8 mouse cellular contexts compared by ENCODE assay signal in genomic region chr11:34314534-34315379, GRCm38 (mm10). TPM values are rescaled to one million over a fixed set of nuclear protein-coding genes. Genes with fewer than 3 reads are reported as not detected.
A peak's percentile ranks its signal among the peaks of the same experiment; 100 is the strongest.
DNase-seq lines count a peak whose midpoint lies in the region; ATAC-seq and TF ChIP-seq lines count a peak whose summit lies in the region.

TSS of gene Fam196b (plus strand) at chr11:34314822.

- ATAC-seq in lung, embryonic 14.5 days (ENCODE audit: insufficient read depth): no peak; the same call in 1 of the 2 replicates
- ATAC-seq in frontal cortex, adult (ENCODE audit: low TSS enrichment): peak; percentile 86
- 0 out of 2 replicates have a peak, but pooled peaks have one; percentile 59 for ATAC-seq in kidney, embryonic 15.5 days (replicated peaks; ENCODE audit: low FRiP score)
- ATAC-seq in inflammation-experienced regulatory T-cells, adult 6 months: no peak

- peak; percentile 80 for DNase-seq in lung, embryonic 14.5 days
- no peak for DNase-seq in lung, adult 2 months
- DNase-seq in cerebellum, adult 18-20 months: peak; percentile 17 to 29
- peak; percentile 36 for DNase-seq in lung, postnatal 10 days
- DNase-seq in splenic B cell, adult 2 months (ENCODE audit: low read depth, low spot score): peak; percentile 41

- peak within 1 kb of the TSS; percentile 19; the same call in 1 of the 2 replicates for H3K4me3 ChIP-seq in lung, embryonic 14.5 days (ENCODE audit: low read depth, low read length)
- H3K4me3 ChIP-seq in lung, adult 2 months (replicated peaks; ENCODE audit: extremely low read depth, low read depth, low read length): no peak within 1 kb of the TSS
- H3K4me3 ChIP-seq in kidney, embryonic 15.5 days (replicated peaks): peak within 1 kb of the TSS; percentile 35

- no peaks in the 10 kb centered on the region for H3K27me3 ChIP-seq in lung, embryonic 14.5 days (ENCODE audit: insufficient read depth, low read length)
- H3K27me3 ChIP-seq in kidney, embryonic 15.5 days: 0 out of 2 replicates have a peak, but pooled peaks cover 8% of the 10 kb centered on the region
- H3K27me3 ChIP-seq in splenic B cell, adult 2 months (ENCODE audit: control insufficient read depth, insufficient read depth, low read length, poor library complexity, severe bottlenecking): no peaks in the 10 kb centered on the region

- H3K9me3 ChIP-seq in lung, embryonic 14.5 days (ENCODE audit: low read depth, low read length): no peaks in the 10 kb centered on the region
- H3K9me3 ChIP-seq in kidney, embryonic 15.5 days (replicated peaks): no peaks in the 10 kb centered on the region

- H3K4me1 ChIP-seq in lung, embryonic 14.5 days (ENCODE audit: insufficient read depth): no peaks in the 10 kb centered on the region
- no peaks in the 10 kb centered on the region for H3K4me1 ChIP-seq in lung, adult 2 months (ENCODE audit: control insufficient read depth, insufficient read depth, low read length)
- peaks cover 15% of the 10 kb centered on the region for H3K4me1 ChIP-seq in kidney, embryonic 15.5 days

- H3K27ac ChIP-seq in lung, embryonic 14.5 days (ENCODE audit: low read depth): no peak within 1 kb of the TSS
- no peak within 1 kb of the TSS for H3K27ac ChIP-seq in kidney, embryonic 15.5 days

- TF ChIP-seq CTCF in lung, embryonic 14.5 days (IDR thresholded peaks at IDR 0.05; ENCODE audit: low read depth): peak; percentile 71
- TF ChIP-seq CTCF in lung, adult 2 months (IDR thresholded peaks at IDR 0.05; ENCODE audit: insufficient read depth, low read length): no peak

- 4% methylated on average over 13 of the region's 13 CpGs for WGBS in lung, embryonic 14.5 days
- WGBS in lung, adult 2 months: 18% methylated on average over 13 of the region's 13 CpGs
- 2% methylated on average over 13 of the region's 13 CpGs for WGBS in kidney, embryonic 15.5 days

- no peak for TF ChIP-seq POLR2A in lung, adult 2 months (IDR thresholded peaks at IDR 0.05; ENCODE audit: borderline replicate concordance, extremely low read depth, low read depth, low read length)

- no peaks in the 10 kb centered on the region for H3K36me3 ChIP-seq in lung, embryonic 14.5 days (ENCODE audit: insufficient read depth)
- no peaks in the 10 kb centered on the region for H3K36me3 ChIP-seq in kidney, embryonic 15.5 days
- H3K36me3 ChIP-seq in splenic B cell, adult 2 months (ENCODE audit: control insufficient read depth, insufficient read depth, low read length, poor library complexity, severe bottlenecking): peaks cover 9% of the 10 kb centered on the region

- peak within 1 kb of the TSS; percentile 20; the same call in 1 of the 2 replicates for H3K9ac ChIP-seq in lung, embryonic 14.5 days
- H3K9ac ChIP-seq in kidney, embryonic 15.5 days: no peak within 1 kb of the TSS

- H3K4me2 ChIP-seq in lung, embryonic 14.5 days: peak within 1 kb of the TSS; percentile 55
- H3K4me2 ChIP-seq in kidney, embryonic 15.5 days: peak within 1 kb of the TSS; percentile 62

RNA-seq across cellular contexts. Expression of gene Fam196b, which starts in this region (rescaled TPM):
- not detected in 2 replicates for polyA plus RNA-seq in lung, embryonic 14.5 days (2014; fragmentation: Nextera tagmentation; extraction: Ambion mirVana)
- polyA plus RNA-seq in lung, adult 2 months (2012; rRNA removed): 0.06 TPM in 1 of 2 replicates, not detected in the other
- 0.43 and 0.51 TPM in 2 replicates for polyA plus RNA-seq in kidney, embryonic 15.5 days (2015; fragmentation: Nextera tagmentation; extraction: Ambion mirVana)
- 1 to 10 TPM; 4.0 to 8.0 (median 6.3) TPM for polyA plus RNA-seq in inflammation-experienced regulatory T-cells, adult 6 months (2017; shearing (Covaris generic))

Comparison
In these comparisons a context has a peak if more than half of its experiments do, and no peak if none do; other contexts are left out.
1. Peak in DNase-seq, H3K4me3 ChIP-seq, H3K9ac ChIP-seq and H3K4me2 ChIP-seq in lung, embryonic 14.5 days; RNA of the gene not detected or under 1 TPM.
2. Peak in ATAC-seq, H3K4me3 ChIP-seq and H3K4me2 ChIP-seq in kidney, embryonic 15.5 days; RNA of the gene not detected or under 1 TPM.